Mouse (Mus musculus) ES-CJ7 (cell line): Measurements from ENCODE around the gene Tgfb3.
A peak's percentile ranks its signal among the peaks of the same experiment; 100 is the strongest.

Experiments used
- DNase-seq: peaks from one replicate; pipeline ENCODE4 v3.0.0; 2011; ENCODE audit warnings: low read depth, low spot score

Gene Tgfb3

GRCm38 (mm10) chr12:86030932-86031331, 47.9 kb downstream of the Tgfb3 start:
- DNase-seq: no peak

- DNase-seq: no peak
Observed at GRCm38 (mm10) chr12:86027747-86028146, 51.1 kb downstream of the Tgfb3 start.

GRCm38 (mm10) chr12:86027000-86027399, 51.8 kb downstream of the Tgfb3 start:
- DNase-seq: peak; percentile 46

- no peak for DNase-seq
Observed at GRCm38 (mm10) chr12:86025480-86025879, 53.4 kb downstream of the Tgfb3 start.

GRCm38 (mm10) chr12:86024426-86024825, 54.4 kb downstream of the Tgfb3 start:
- DNase-seq: peak; percentile 22

- DNase-seq: peak; percentile 4
Observed at GRCm38 (mm10) chr12:86023081-86023871, 55.6 kb downstream of the Tgfb3 start.

GRCm38 (mm10) chr12:86022282-86022984, 56.4 kb downstream of the Tgfb3 start:
- DNase-seq: no peak

GRCm38 (mm10) chr12:86021583-86021982, 57.3 kb downstream of the Tgfb3 start:
- DNase-seq: no peak

GRCm38 (mm10) chr12:86017360-86017759, 61.5 kb downstream of the Tgfb3 start:
- no peak for DNase-seq

- DNase-seq: no peak
Observed at GRCm38 (mm10) chr12:86015114-86015513, 63.7 kb downstream of the Tgfb3 start.

GRCm38 (mm10) chr12:86014621-86015020, 64.2 kb downstream of the Tgfb3 start:
- DNase-seq: no peak

GRCm38 (mm10) chr12:86014174-86014573, 64.7 kb downstream of the Tgfb3 start:
- no peak for DNase-seq

- no peak for DNase-seq
Observed at GRCm38 (mm10) chr12:86012195-86012594, 66.6 kb downstream of the Tgfb3 start.

GRCm38 (mm10) chr12:86010656-86011055, 68.2 kb downstream of the Tgfb3 start:
- DNase-seq: no peak

GRCm38 (mm10) chr12:86007377-86007776, 71.5 kb downstream of the Tgfb3 start:
- no peak for DNase-seq
